ENCODE assay signal across 29 mouse cellular contexts in the genomic region with DNA sequence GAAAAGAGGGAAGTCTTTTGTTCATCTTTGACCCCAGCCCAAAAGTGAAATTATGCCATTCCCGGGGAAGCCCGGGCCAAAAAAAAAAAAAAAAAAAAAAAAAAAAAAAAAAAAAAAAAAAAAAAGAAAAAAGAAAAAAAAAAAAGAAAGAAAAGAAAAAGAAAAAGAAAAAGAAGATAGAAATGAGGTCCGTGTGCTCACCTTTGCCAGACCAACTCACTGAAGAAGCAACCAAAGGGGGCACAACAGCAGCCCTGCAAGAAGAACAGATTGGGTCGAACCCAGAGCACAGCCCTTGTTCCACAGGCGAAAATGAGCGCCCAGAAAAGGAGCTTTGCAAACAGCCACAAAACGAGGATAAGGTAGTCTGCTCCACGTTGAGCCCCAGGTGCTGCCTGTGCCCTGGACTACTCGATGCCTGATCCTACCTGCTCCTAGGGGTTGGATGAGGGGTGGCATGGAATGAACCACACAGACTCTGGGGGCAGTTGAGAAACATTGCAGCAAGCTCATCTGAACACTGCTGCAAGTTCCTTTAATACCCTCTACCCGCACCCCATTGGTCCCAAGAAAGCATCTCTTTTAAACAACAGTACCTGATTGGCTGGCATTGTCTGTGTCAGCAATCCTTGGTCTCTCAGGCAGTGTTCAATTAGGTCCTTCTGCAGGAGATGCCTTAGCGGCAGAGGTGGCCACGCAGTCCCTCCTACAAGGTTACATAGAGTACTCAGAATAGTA. TPM values are rescaled to one million over a fixed set of nuclear protein-coding genes. Genes with fewer than 3 reads are reported as not detected.
A peak's percentile ranks its signal among the peaks of the same experiment; 100 is the strongest.
DNase-seq lines count a peak whose midpoint lies in the region; ATAC-seq and TF ChIP-seq lines count a peak whose summit lies in the region.
"Had no signal": no experiment of that assay in that cellular context is flagged by ENCODE, and none has a peak within 500 bp of the region (broad histone marks: within the 10 kb centered on the region; RNA-seq: fewer than 3 reads in every experiment).

No protein-coding gene starts in this region.

- H3K27me3 ChIP-seq in G1E (ENCODE audit: insufficient read depth, low read length): peaks cover 3% of the 10 kb centered on the region; the same call in 1 of the 2 replicates
- H3K27me3 ChIP-seq in forebrain, embryonic 10.5 days (ENCODE audit: poor library complexity, severe bottlenecking): no peaks in the 10 kb centered on the region
- H3K27me3 ChIP-seq: forebrain, embryonic 12.5 days; heart, embryonic 13.5 days; liver, embryonic 13.5 days; midbrain, embryonic 12.5 days; neural tube, embryonic 13.5 days had no signal

- peak overlapping the region; percentile 44; the same call in 1 of the 2 replicates for H3K4me3 ChIP-seq in G1E (ENCODE audit: low read depth, low read length)
- H3K4me3 ChIP-seq in forebrain, embryonic 10.5 days: no peak overlapping the region
- H3K4me3 ChIP-seq: erythroblast, embryonic 14.5 days; forebrain, embryonic 12.5 days; heart, embryonic 13.5 days; liver, embryonic 13.5 days; midbrain, embryonic 12.5 days; neural tube, embryonic 13.5 days had no signal

- intact Hi-C loops in heart, postnatal 36 days (cut with DNase I): no loop called here

- H3K4me1 ChIP-seq in G1E (ENCODE audit: insufficient read depth, low read depth, low read length): peaks cover 12% of the 10 kb centered on the region
- no peaks in the 10 kb centered on the region for H3K4me1 ChIP-seq in forebrain, embryonic 10.5 days
- H3K4me1 ChIP-seq: forebrain, embryonic 12.5 days; heart, embryonic 13.5 days; liver, embryonic 13.5 days; midbrain, embryonic 12.5 days; neural tube, embryonic 13.5 days had no signal

- no peaks in the 10 kb centered on the region for H3K9me3 ChIP-seq in G1E (replicated peaks)
- 0 out of 2 replicates have a peak, but pooled peaks cover 3% of the 10 kb centered on the region for H3K9me3 ChIP-seq in forebrain, embryonic 10.5 days
- H3K9me3 ChIP-seq: forebrain, embryonic 12.5 days; heart, embryonic 13.5 days; liver, embryonic 13.5 days; midbrain, embryonic 12.5 days; neural tube, embryonic 13.5 days had no signal

- TF ChIP-seq CTCF in G1E (IDR thresholded peaks at IDR 0.05; ENCODE audit: low read depth, low read length): no peak

- DNase-seq in heart, adult 11 months: peak; percentile 71
- DNase-seq in heart, postnatal 36 days: no peak
- DNase-seq in 416B (ENCODE audit: low read depth): peak; percentile 86
- no peak for DNase-seq in G1E (ENCODE audit: low spot score)
- peak; percentile 8 for DNase-seq in R1 (ENCODE audit: low read depth, low spot score)
- no peak for DNase-seq in embryo, embryonic 10 days (ENCODE audit: low spot score)
- no peak for DNase-seq in urinary bladder, postnatal 10 days (ENCODE audit: low spot score)
- DNase-seq in forebrain, embryonic 10.5 days (ENCODE audit: extremely low spot score, low spot score): no peak
- DNase-seq: adrenal gland, postnatal 10 days; B cell, adult 2 months; cerebellum, adult 11 months; cerebellum, adult 9-10 months; forebrain, postnatal 0 days; heart, postnatal 10 days; kidney, adult 2 months; kidney, postnatal 4 days; layer of hippocampus, postnatal 36 days; left cerebral cortex, postnatal 4 days; liver, embryonic 13.5 days; lung, adult 2 months; lung, postnatal 10 days; right cerebral cortex, postnatal 4 days; thymus, postnatal 25 days had no signal

- peak; percentile 22; the same call in 1 of the 2 replicates for ATAC-seq in G1E (ENCODE audit: extremely low read depth, insufficient number of reproducible peaks, low FRiP score, poor library complexity, severe bottlenecking)
- ATAC-seq: forebrain, postnatal 0 days; hindbrain, embryonic 16.5 days had no signal

- 83% methylated on average over 10 of the region's 12 CpGs for WGBS in forebrain, embryonic 10.5 days

- H3K36me3 ChIP-seq in G1E (replicated peaks): no peaks in the 10 kb centered on the region
- H3K36me3 ChIP-seq in forebrain, embryonic 10.5 days (replicated peaks): no peaks in the 10 kb centered on the region
- H3K36me3 ChIP-seq: forebrain, embryonic 12.5 days; heart, embryonic 13.5 days; liver, embryonic 13.5 days; midbrain, embryonic 12.5 days; neural tube, embryonic 13.5 days had no signal

- no peak overlapping the region for H3K27ac ChIP-seq in forebrain, embryonic 10.5 days
- H3K27ac ChIP-seq: forebrain, embryonic 12.5 days; heart, embryonic 13.5 days; liver, embryonic 13.5 days; midbrain, embryonic 12.5 days; neural tube, embryonic 13.5 days had no signal

RNA-seq across cellular contexts. Expression of a gene that starts 45.1 kb away (rescaled TPM):
- total RNA-seq in heart, postnatal 36 days (2021): 1 to 10 TPM; 2.0 to 2.5 TPM
- total RNA-seq in G1E (2014; fragmentation: Nextera tagmentation) (81.4 and 85.7 TPM in 2 replicates), G1E (2017) (37.9 and 50.5 TPM in 2 replicates)
- polyA plus RNA-seq in G1E (2012): 15.9 and 19.0 TPM in 2 replicates
- polyA plus RNA-seq in forebrain, embryonic 10.5 days (2016; fragmentation: Nextera tagmentation; extraction: Ambion mirVana): 39.2 and 40.2 TPM in 2 replicates

Comparison
In these comparisons a context has a peak if more than half of its experiments do, and no peak if none do; other contexts are left out.
1. DNase-seq: peak in heart, adult 11 months (single experiment), 416B (single experiment) and R1 (single experiment); none in heart, postnatal 36 days (0 of 2), G1E (single experiment), embryo, embryonic 10 days (single experiment), urinary bladder, postnatal 10 days (single experiment) and forebrain, embryonic 10.5 days (single experiment).
2. RNA of a gene that starts 45.1 kb away (total RNA-seq): 37.9 to 85.7 TPM in G1E; 2.0 to 2.5 TPM in heart, postnatal 36 days; every median in the first group is over 10 times any median in the second.